Mouse (Mus musculus) MEL (cell line): ENCODE measurements around the gene Mesd.

Experiments
- BHLHE40 ChIP-seq: IDR thresholded peaks from 2 replicates; pipeline ENCODE4 v1.6.1; 2012; ENCODE audit warnings: low read depth, mild to moderate bottlenecking, inconsistent platforms, low read length, improper control_type of control experiment, borderline replicate concordance
- CHD1 ChIP-seq: IDR thresholded peaks from 2 replicates; pipeline ENCODE4 v1.6.1; 2012; ENCODE audit warnings: low read depth, mild to moderate bottlenecking, inconsistent platforms, low read length, improper control_type of control experiment
- CTCF ChIP-seq, 3 experiments: IDR thresholded peaks in 2 of 3; conservative IDR thresholded peaks in 1 of 3; 2 replicates each; pipeline ENCODE4 v1.5.1; 2011 to 2012; ENCODE audit warnings: low read length in 3 of 3, low read depth in 2 of 3, mild to moderate bottlenecking in 2 of 3, improper control_type of control experiment in 1 of 3, inconsistent platforms in 1 of 3, mixed read lengths in 1 of 3, moderate library complexity in 1 of 3; ENCODE audit not compliant: control insufficient read depth in 1 of 3, insufficient read depth in 1 of 3, poor library complexity in 1 of 3, severe bottlenecking in 1 of 3
- E2F4 ChIP-seq: IDR thresholded peaks from 2 replicates; pipeline ENCODE4 v1.6.1; 2011; ENCODE audit warnings: low read depth, low read length, improper control_type of control experiment, borderline replicate concordance
- EP300 ChIP-seq, 2 experiments: IDR thresholded peaks; 2 replicates each; pipeline ENCODE4 v1.6.1; 2011; ENCODE audit warnings: improper control_type of control experiment in 2 of 2, low read length in 2 of 2, low read depth in 1 of 2, mild to moderate bottlenecking in 1 of 2
- ETS1 ChIP-seq: IDR thresholded peaks from 2 replicates; pipeline ENCODE4 v1.6.1; 2012; ENCODE audit warnings: low read depth, mild to moderate bottlenecking, inconsistent platforms, low read length, improper control_type of control experiment, moderate library complexity
- GATA1 ChIP-seq: IDR thresholded peaks from 2 replicates; pipeline ENCODE4 v1.6.1; 2011; ENCODE audit warnings: low read depth, low read length, improper control_type of control experiment
- MAZ ChIP-seq: IDR thresholded peaks from 2 replicates; pipeline ENCODE4 v1.6.1; 2012; ENCODE audit warnings: low read depth, mild to moderate bottlenecking, inconsistent platforms, low read length, improper control_type of control experiment
- MYB ChIP-seq: IDR thresholded peaks from 2 replicates; pipeline ENCODE4 v1.6.1; 2011; ENCODE audit warnings: mild to moderate bottlenecking, low read depth, low read length, improper control_type of control experiment
- POLR2A ChIP-seq, 2 experiments: IDR thresholded peaks; 2 replicates each; pipeline ENCODE4 v1.6.1; 2011 to 2012; ENCODE audit warnings: low read length in 2 of 2, mild to moderate bottlenecking in 2 of 2, control low read depth in 1 of 2, improper control_type of control experiment in 1 of 2, low read depth in 1 of 2, moderate library complexity in 1 of 2; ENCODE audit not compliant: control insufficient read depth in 1 of 2, insufficient read depth in 1 of 2, poor library complexity in 1 of 2
- TCF12 ChIP-seq: IDR thresholded peaks from 2 replicates; pipeline ENCODE4 v1.6.1; 2014; ENCODE audit warnings: low read depth, mild to moderate bottlenecking, inconsistent platforms, low read length, improper control_type of control experiment, moderate library complexity
- ZKSCAN1 ChIP-seq: IDR thresholded peaks from 2 replicates; pipeline ENCODE4 v1.6.1; 2012; ENCODE audit warnings: low read depth, mild to moderate bottlenecking, inconsistent platforms, low read length, improper control_type of control experiment, moderate library complexity

DNA sequence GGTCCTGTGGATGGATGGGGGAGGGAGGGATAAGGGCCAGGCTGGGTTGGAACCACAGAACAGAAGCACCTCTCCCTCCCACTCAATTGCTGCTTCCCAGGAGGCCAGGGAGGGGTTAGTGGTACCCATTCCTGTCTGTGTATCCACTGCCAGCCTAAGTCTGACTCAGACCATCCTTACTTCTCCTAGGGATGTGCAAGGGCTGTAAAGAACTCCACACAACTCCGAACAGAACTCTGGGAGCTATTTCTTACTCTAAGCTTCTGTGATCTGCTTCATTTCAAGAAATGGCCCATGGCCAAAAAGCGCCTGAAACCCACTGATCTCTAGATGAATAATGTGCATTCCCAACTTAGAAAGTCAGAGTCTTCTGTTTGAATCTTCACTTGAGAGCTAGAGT lies 55.9 kb downstream of the Mesd start:
- TF ChIP-seq EP300 (IDR thresholded peaks at IDR 0.05; ENCODE audit: low read depth in 1 of 2, low read length in 2 of 2) (no peak), POLR2A (IDR thresholded peaks at IDR 0.05; ENCODE audit: control insufficient read depth in 1 of 2, insufficient read depth in 1 of 2, low read depth in 1 of 2, low read length in 2 of 2, poor library complexity in 1 of 2) (no peak), CTCF (IDR thresholded peaks at IDR 0.05 in 2 of 3, conservative IDR thresholded peaks at IDR 0.05 in 1 of 3; ENCODE audit: control insufficient read depth in 1 of 3, insufficient read depth in 1 of 3, low read depth in 2 of 3, low read length in 3 of 3, poor library complexity in 1 of 3, severe bottlenecking in 1 of 3) (no peak), GATA1 (no peak), E2F4 (no peak), ZKSCAN1 (no peak), BHLHE40 (no peak), ETS1 (no peak), CHD1 (no peak), MYB (no peak), MAZ (no peak), TCF12 (no peak)
